Mouse (Mus musculus) megakaryocyte, embryonic 14.5 days (primary cell): ENCODE measurements around the gene Hpse.

Experiments used
- FLI1 ChIP-seq: IDR thresholded peaks from 2 replicates; pipeline ENCODE4 v1.6.1; 2012; ENCODE audit warnings: low read length, inconsistent platforms, mixed read lengths
- GATA1 ChIP-seq: IDR thresholded peaks from 3 replicates; pipeline ENCODE4 v1.6.1; 2012; ENCODE audit warnings: mixed read lengths, low read length, inconsistent platforms, borderline replicate concordance

DNA sequence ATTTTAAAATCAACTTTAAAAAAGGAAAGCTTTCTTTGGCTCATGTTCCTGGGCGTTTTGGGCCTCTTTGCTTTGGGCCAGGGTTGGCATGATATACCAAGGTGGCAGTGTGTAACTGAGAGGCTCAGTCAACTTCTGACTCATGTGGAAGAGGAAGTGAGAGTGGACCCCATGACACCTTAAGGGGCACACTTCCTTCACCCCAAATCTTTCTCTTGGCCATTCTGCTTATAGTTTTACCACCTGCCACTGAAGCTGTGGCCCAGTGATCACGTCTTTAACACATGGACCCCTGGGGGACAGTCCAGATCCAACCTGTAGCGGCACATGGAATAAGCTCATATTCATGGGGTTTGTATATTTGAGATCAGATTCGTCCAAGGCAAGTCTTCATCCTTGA is 6.5 kb upstream of the Hpse start:
- TF ChIP-seq GATA1 (no peak), FLI1 (no peak)
